In genomic region chr11:115858354-115858753, GRCm38 (mm10) we compare ENCODE assay signal across 8 mouse cellular contexts. TPM values are rescaled to one million over a fixed set of nuclear protein-coding genes. Genes with fewer than 3 reads are reported as not detected.
DNase-seq lines count a peak whose midpoint lies in the region; ATAC-seq and TF ChIP-seq lines count a peak whose summit lies in the region.

Gene Myo15b, plus strand, starts transcription at chr11:115858406.

- H3K9me3 ChIP-seq in embryonic facial prominence, embryonic 11.5 days (replicated peaks; ENCODE audit: control insufficient read depth, low read length) = no peaks in the 10 kb centered on the region
- H3K9me3 ChIP-seq in intestine, embryonic 14.5 days (ENCODE audit: control insufficient read depth, low read length) = 0 out of 2 replicates have a peak, but pooled peaks cover 5% of the 10 kb centered on the region

- no peak within 1 kb of the TSS; the same call in 1 of the 2 replicates for H3K9ac ChIP-seq in embryonic facial prominence, embryonic 11.5 days (replicated peaks; ENCODE audit: low read length)
- H3K9ac ChIP-seq in intestine, embryonic 14.5 days (ENCODE audit: low read length) = peak within 1 kb of the TSS; percentile 11; the same call in 1 of the 2 replicates

- peak within 1 kb of the TSS; percentile 40; the same call in 1 of the 2 replicates for H3K4me3 ChIP-seq in kidney, adult 2 months (ENCODE audit: insufficient read depth, low read depth, low read length)
- peak within 1 kb of the TSS; percentile 30 for H3K4me3 ChIP-seq in embryonic facial prominence, embryonic 11.5 days (ENCODE audit: low read depth, low read length)
- peak within 1 kb of the TSS; percentile 35 for H3K4me3 ChIP-seq in intestine, embryonic 14.5 days (ENCODE audit: low read depth, low read length)
- no peak within 1 kb of the TSS for H3K4me3 ChIP-seq in myocyte

- no peak for TF ChIP-seq CTCF in kidney, adult 2 months (conservative IDR thresholded peaks at IDR 0.05; ENCODE audit: insufficient read depth, insufficient read length, low read depth, low read length)

- no peaks in the 10 kb centered on the region for H3K4me1 ChIP-seq in kidney, adult 2 months (ENCODE audit: control insufficient read depth, insufficient read depth, low read length)
- no peaks in the 10 kb centered on the region for H3K4me1 ChIP-seq in embryonic facial prominence, embryonic 11.5 days (ENCODE audit: control insufficient read depth, insufficient read depth, low read length)
- H3K4me1 ChIP-seq in intestine, embryonic 14.5 days (replicated peaks; ENCODE audit: control insufficient read depth, insufficient read depth, low read length) = peaks cover 6% of the 10 kb centered on the region

- no peaks in the 10 kb centered on the region for H3K27me3 ChIP-seq in kidney, adult 2 months (replicated peaks; ENCODE audit: control insufficient read depth, insufficient read depth, low read length)
- peaks cover 27% of the 10 kb centered on the region for H3K27me3 ChIP-seq in embryonic facial prominence, embryonic 11.5 days (ENCODE audit: control insufficient read depth, insufficient read depth, low read length)
- peaks cover 40% of the 10 kb centered on the region for H3K27me3 ChIP-seq in intestine, embryonic 14.5 days (replicated peaks; ENCODE audit: control insufficient read depth, insufficient read depth, low read length)
- H3K27me3 ChIP-seq in myocyte (ENCODE audit: control insufficient read depth, insufficient read depth, insufficient read length) = peaks cover 82% of the 10 kb centered on the region

- peak within 1 kb of the TSS; percentile 54 for H3K4me2 ChIP-seq in embryonic facial prominence, embryonic 11.5 days (ENCODE audit: low read depth, low read length)
- peak within 1 kb of the TSS; percentile 59 for H3K4me2 ChIP-seq in intestine, embryonic 14.5 days (ENCODE audit: low read length)
- peak within 1 kb of the TSS; percentile 18 for H3K4me2 ChIP-seq in myocyte (ENCODE audit: low read depth)

- no peak within 1 kb of the TSS for H3ac ChIP-seq in myocyte (ENCODE audit: control insufficient read depth, insufficient read length)

- WGBS in kidney, adult 2 months = 26% methylated on average over 27 of the region's 27 CpGs
- 9% methylated on average over 27 of the region's 27 CpGs for WGBS in embryonic facial prominence, embryonic 11.5 days
- WGBS in intestine, embryonic 14.5 days = 23% methylated on average over 27 of the region's 27 CpGs

- ATAC-seq in embryonic facial prominence, embryonic 11.5 days (replicated peaks; ENCODE audit: insufficient number of reproducible peaks, low FRiP score, low TSS enrichment, low read depth) = no peak
- no peak for ATAC-seq in intestine, embryonic 14.5 days (replicated peaks; ENCODE audit: low FRiP score, low TSS enrichment, low read depth)

- H3K27ac ChIP-seq in kidney, adult 2 months (ENCODE audit: insufficient read depth, low read depth, low read length) = no peak within 1 kb of the TSS
- no peak within 1 kb of the TSS for H3K27ac ChIP-seq in embryonic facial prominence, embryonic 11.5 days (replicated peaks; ENCODE audit: low read depth, low read length)
- H3K27ac ChIP-seq in intestine, embryonic 14.5 days (ENCODE audit: low read depth) = no peak within 1 kb of the TSS

- no peak for DNase-seq in kidney, adult 2 months
- DNase-seq in kidney, postnatal 36 days = no peak
- no peak for DNase-seq in embryonic facial prominence, embryonic 11.5 days (ENCODE audit: low spot score)
- no peak for DNase-seq in intestine, embryonic 14.5 days (ENCODE audit: low spot score)
- no peak for DNase-seq in urinary bladder, postnatal 14 days (ENCODE audit: low spot score)
- DNase-seq in kidney, adult 18-20 months = no peak
- no peak for DNase-seq in cerebellum, postnatal 25 days

- no peak for TF ChIP-seq POLR2A in kidney, adult 2 months (IDR thresholded peaks at IDR 0.05; ENCODE audit: low read depth, low read length)
- no peak for TF ChIP-seq POLR2A in myocyte (IDR thresholded peaks at IDR 0.05; ENCODE audit: insufficient read length, low read depth)

- peaks cover 2% of the 10 kb centered on the region; the same call in 1 of the 2 replicates for H3K36me3 ChIP-seq in kidney, adult 2 months (ENCODE audit: control insufficient read depth, insufficient read depth, low read length)
- H3K36me3 ChIP-seq in embryonic facial prominence, embryonic 11.5 days (replicated peaks; ENCODE audit: control insufficient read depth, insufficient read depth, low read depth, low read length) = no peaks in the 10 kb centered on the region
- 0 out of 2 replicates have a peak, but pooled peaks cover 12% of the 10 kb centered on the region for H3K36me3 ChIP-seq in intestine, embryonic 14.5 days (ENCODE audit: control insufficient read depth, insufficient read depth, low read length)
- no peaks in the 10 kb centered on the region for H3K36me3 ChIP-seq in myocyte (ENCODE audit: control insufficient read depth, insufficient read depth)

- no peaks in the 10 kb centered on the region for H3K79me2 ChIP-seq in myocyte (ENCODE audit: control insufficient read depth, insufficient read depth)

TF ChIP-seq in myocyte, 11 proteins besides CTCF, POLR2A, EP300 and RAD21:
- TF ChIP-seq MYOD1 (IDR thresholded peaks at IDR 0.05; ENCODE audit: control insufficient read depth in 1 of 3, insufficient read length in 2 of 3, low read depth in 2 of 3) = no peak
- no peak for TF ChIP-seq REST (IDR thresholded peaks at IDR 0.05; ENCODE audit: insufficient read depth, insufficient read length)
- no peak for TF ChIP-seq MYOG (IDR thresholded peaks at IDR 0.05; ENCODE audit: control insufficient read depth in 1 of 3, insufficient read depth in 1 of 3, insufficient read length in 2 of 3, low read depth in 2 of 3)
- TF ChIP-seq TCF3 (IDR thresholded peaks at IDR 0.05; ENCODE audit: insufficient read length, low read depth) = no peak
- no peak for TF ChIP-seq USF1 (IDR thresholded peaks at IDR 0.05; ENCODE audit: low read depth)
- TF ChIP-seq MAX (IDR thresholded peaks at IDR 0.05; ENCODE audit: low read depth) = no peak
- TF ChIP-seq SRF (IDR thresholded peaks at IDR 0.05; ENCODE audit: control insufficient read depth, insufficient read length, low read depth) = no peak
- no peak for TF ChIP-seq CEBPB (IDR thresholded peaks at IDR 0.05; ENCODE audit: insufficient read depth, poor library complexity, severe bottlenecking)
- TF ChIP-seq E2F4 (IDR thresholded peaks at IDR 0.05; ENCODE audit: insufficient read depth) = no peak
- no peak for TF ChIP-seq TCF12 (IDR thresholded peaks at IDR 0.05; ENCODE audit: insufficient read depth, poor library complexity, severe bottlenecking)
- no peak for TF ChIP-seq POLR2AphosphoS2 (IDR thresholded peaks at IDR 0.05; ENCODE audit: insufficient read length, low read depth)

RNA-seq across cellular contexts. Expression of gene Myo15b, which starts in this region (rescaled TPM):
- 104 and 132 TPM in 2 replicates for polyA plus RNA-seq in kidney, adult 2 months (2012; rRNA removed)
- 0.07 and 0.31 TPM in 2 replicates for polyA plus RNA-seq in embryonic facial prominence, embryonic 11.5 days (2014; fragmentation: Nextera tagmentation; extraction: Ambion mirVana)
- polyA plus RNA-seq in intestine, embryonic 14.5 days (2014; fragmentation: Nextera tagmentation; extraction: Ambion mirVana) = 32.9 and 44.8 TPM in 2 replicates
- 0.23 TPM for polyA plus RNA-seq in myocyte (2012; fragmentation: generic; extraction: Trizol)

Comparison
In these comparisons a context has a peak if more than half of its experiments do, and no peak if none do; other contexts are left out.
1. RNA of gene Myo15b (polyA plus RNA-seq): 104 to 132 TPM in kidney, adult 2 months and 32.9 to 44.8 TPM in intestine, embryonic 14.5 days; 0.07 to 0.31 TPM in embryonic facial prominence, embryonic 11.5 days and 0.23 TPM in myocyte (single experiment); every median in the first group is over 10 times any median in the second.
2. Peak in every context shown above with its lines, with median percentiles within 50 percentile points of each other: H3K4me2 ChIP-seq.